Mouse (Mus musculus) limb, embryonic 13.5 days (tissue): ENCODE measurements around the gene Cdk6. TPM values are rescaled to one million over a fixed set of nuclear protein-coding genes. Genes with fewer than 3 reads are reported as not detected.
A peak's percentile ranks its signal among the peaks of the same experiment; 100 is the strongest.

Experiments
- ATAC-seq: fragments of 200-750 bp; cut with Nextera tagmentation; 2 replicates; pipeline ENCODE4 v1.8.0; 2017; ENCODE audit warnings: low read depth, moderate number of reproducible peaks, moderate TSS enrichment; ENCODE audit not compliant: low FRiP score
- H3K27ac ChIP-seq: fragments of 300-500 bp; sonication (generic); 2 replicates; pipeline ENCODE4 v1.5.1; 2015; ENCODE audit warnings: inconsistent platforms, mild to moderate bottlenecking, moderate library complexity
- H3K27me3 ChIP-seq: fragments of 300-500 bp; sonication (generic); 2 replicates; pipeline ENCODE4 v1.6.1; 2015; ENCODE audit warnings: mild to moderate bottlenecking, inconsistent platforms
- H3K36me3 ChIP-seq: fragments of 300-500 bp; sonication (generic); 2 replicates; pipeline ENCODE4 v1.6.1; 2015; ENCODE audit warnings: inconsistent platforms, mild to moderate bottlenecking, moderate library complexity
- H3K4me1 ChIP-seq: fragments of 300-500 bp; sonication (generic); 2 replicates; pipeline ENCODE4 v1.6.1; 2015; ENCODE audit warnings: inconsistent platforms
- H3K4me2 ChIP-seq: fragments of 300-500 bp; sonication (generic); replicated peaks from 2 replicates; pipeline ENCODE4 v1.6.1; 2015; ENCODE audit warnings: inconsistent platforms, mild to moderate bottlenecking, moderate library complexity
- H3K4me3 ChIP-seq: fragments of 300-500 bp; sonication (generic); 2 replicates; pipeline ENCODE4 v1.5.1; 2015; ENCODE audit warnings: moderate library complexity, mild to moderate bottlenecking, inconsistent platforms
- H3K9ac ChIP-seq: fragments of 300-500 bp; sonication (generic); 2 replicates; pipeline ENCODE4 v1.6.1; 2015; ENCODE audit warnings: mild to moderate bottlenecking, inconsistent platforms
- H3K9me3 ChIP-seq: fragments of 300-500 bp; sonication (generic); 2 replicates; pipeline ENCODE4 v1.6.1; 2016; ENCODE audit warnings: inconsistent platforms
- WGBS: fragments of 180-500 bp; shearing (Covaris S2); methylation state at CpG from one replicate; pipeline ENCODE4 v1.1.7; 2015; 5-methylcytosine and 5-hydroxymethylcytosine counted together
- polyA plus RNA-seq: library from polyadenylated mRNA; unstranded; fragments of >200 nt; fragmentation: Nextera tagmentation; extraction: Ambion mirVana; gene quantifications from 2 replicates; pipeline ENCODE4 v1.2.1, GENCODE M21; 2015

Cdk6 gene
- polyA plus RNA-seq, 1 experiment from 2014 or later: 27.7 TPM

GRCm38 (mm10) chr5:3538505-3539472 is 197.5 kb downstream of the Cdk6 start:
- ATAC-seq: no peak
- Histone ChIP-seq H3K4me2 (no peak overlapping the region), H3K36me3 (no peaks in the 10 kb centered on the region), H3K4me1 (no peaks in the 10 kb centered on the region; the same call in 1 of the 2 replicates), H3K27ac (no peak overlapping the region), H3K4me3 (no peak overlapping the region), H3K9me3 (no peaks in the 10 kb centered on the region), H3K9ac (no peak overlapping the region), H3K27me3 (no peaks in the 10 kb centered on the region)
- WGBS: 53% methylated on average over 11 of the region's 11 CpGs

DNA sequence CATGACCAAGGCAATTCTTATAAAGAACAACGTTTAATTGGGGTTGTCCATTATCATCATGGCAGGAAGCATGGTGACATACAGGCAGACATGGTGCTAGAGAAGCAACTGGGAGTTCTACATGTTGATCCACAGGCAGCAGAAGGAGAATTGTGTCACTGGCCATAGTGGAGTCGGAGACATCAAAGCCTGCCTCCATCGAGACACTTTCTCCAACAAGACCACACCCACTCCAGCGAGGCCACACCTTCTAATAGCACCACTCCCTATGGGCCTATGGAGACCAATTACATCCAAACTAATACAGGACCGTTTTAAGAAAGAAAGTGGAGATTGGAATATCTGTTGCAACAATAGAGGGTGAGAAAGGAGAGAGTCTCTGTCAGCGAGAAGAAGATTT is 200.6 kb downstream of the Cdk6 start:
- ATAC-seq: no peak
- H3K9me3 ChIP-seq: no peaks in the 10 kb centered on the region
- no peak overlapping the region for H3K4me2 ChIP-seq
- 79% methylated on average over 6 of the region's 6 CpGs for WGBS
- H3K27ac ChIP-seq: no peak overlapping the region
- H3K36me3 ChIP-seq: peaks cover 5% of the 10 kb centered on the region; the same call in 1 of the 2 replicates
- no peak overlapping the region for H3K9ac ChIP-seq
- H3K4me1 ChIP-seq: peaks cover 15% of the 10 kb centered on the region
- no peak overlapping the region for H3K4me3 ChIP-seq
- no peaks in the 10 kb centered on the region for H3K27me3 ChIP-seq

DNA sequence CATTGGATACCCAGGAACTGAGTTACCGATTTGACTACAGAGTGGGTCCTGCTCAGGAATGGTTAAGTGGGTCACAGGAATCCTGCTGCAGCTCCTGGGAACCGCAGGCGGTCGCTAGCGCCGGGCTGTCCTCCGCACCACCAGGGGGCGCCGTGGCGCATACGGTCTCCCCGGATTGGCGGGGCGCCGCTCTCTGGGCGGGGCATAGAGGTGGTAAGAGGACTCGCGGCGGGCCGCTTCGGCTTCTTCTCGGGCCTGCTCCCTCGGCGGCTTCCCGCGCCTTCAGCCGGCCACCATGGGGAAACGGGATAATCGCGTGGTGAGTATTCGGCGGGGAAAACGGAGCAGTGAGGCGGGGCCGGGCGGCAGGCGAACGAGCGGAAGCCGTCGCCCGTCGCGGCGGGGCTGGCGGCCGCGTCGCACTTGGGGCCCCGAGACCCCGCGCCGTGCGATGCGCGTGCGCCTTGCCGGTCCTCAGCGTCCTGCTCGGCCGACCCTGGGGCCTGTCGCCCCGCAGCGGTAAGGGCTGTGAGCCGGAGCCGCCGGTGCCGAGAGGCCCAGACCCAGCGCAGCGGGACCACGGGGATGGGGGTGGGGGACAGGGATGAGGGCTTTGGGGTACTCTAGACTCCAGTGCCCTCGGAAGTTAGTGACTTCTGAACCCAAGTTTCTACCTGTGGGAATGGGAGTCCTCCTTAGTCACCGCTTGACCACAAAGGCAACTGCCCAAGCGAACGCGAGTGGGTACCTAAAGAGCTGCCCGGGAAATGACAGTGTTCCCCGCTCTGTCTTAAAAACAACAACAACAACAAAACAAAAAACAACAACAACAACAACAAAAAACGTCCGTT is 202.6 kb downstream of the Cdk6 start, which contains the start of gene Fam133b:
Gene Fam133b (plus strand): TSS at position 205 of the 851 bp plus-strand sequence.
- Histone ChIP-seq H3K4me2 (peak within 1 kb of the TSS; percentile 75), H3K27ac (peak within 1 kb of the TSS; percentile 82), H3K4me1 (peaks cover 15% of the 10 kb centered on the region), H3K4me3 (peak within 1 kb of the TSS; percentile 90), H3K27me3 (no peaks in the 10 kb centered on the region), H3K9me3 (no peaks in the 10 kb centered on the region), H3K36me3 (peaks cover 9% of the 10 kb centered on the region; the same call in 1 of the 2 replicates), H3K9ac (peak within 1 kb of the TSS; percentile 83)
- WGBS: under 1% methylated on average over 80 of the region's 80 CpGs
- peak; percentile 94 for ATAC-seq

- H3K36me3 ChIP-seq: peaks cover 9% of the 10 kb centered on the region; the same call in 1 of the 2 replicates
- H3K4me2 ChIP-seq: peak overlapping the region; percentile 75
- no peaks in the 10 kb centered on the region for H3K27me3 ChIP-seq
- 11% methylated on average over 7 of the region's 7 CpGs for WGBS
- peak overlapping the region; percentile 90 for H3K4me3 ChIP-seq
- H3K4me1 ChIP-seq: peaks cover 15% of the 10 kb centered on the region
- peak overlapping the region; percentile 83 for H3K9ac ChIP-seq
- no peak overlapping the region for H3K27ac ChIP-seq
- H3K9me3 ChIP-seq: no peaks in the 10 kb centered on the region
- peak; percentile 25; the same call in 1 of the 2 replicates for ATAC-seq
Measured at GRCm38 (mm10) chr5:3544480-3544769, 203.1 kb downstream of the Cdk6 start.

DNA sequence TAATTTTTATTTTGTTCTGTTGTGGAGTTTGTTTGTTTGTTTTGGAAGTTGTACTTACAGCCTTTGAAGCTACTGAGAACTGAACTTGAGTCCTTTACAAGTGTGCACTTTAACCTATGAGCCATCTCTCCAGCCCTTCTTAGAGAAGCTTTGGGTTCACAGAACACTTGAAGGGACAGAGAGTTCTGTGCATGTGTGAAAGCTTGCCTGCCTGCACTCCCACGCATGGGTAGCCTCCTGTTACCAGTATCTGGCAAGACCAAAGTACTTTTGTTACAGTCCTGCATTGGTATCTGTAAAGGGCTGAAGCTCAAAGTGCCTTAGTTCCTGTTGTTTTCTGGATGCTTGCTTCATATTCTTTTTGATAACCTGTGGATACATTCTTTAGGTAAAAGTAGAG is 204.9 kb downstream of the Cdk6 start:
- Histone ChIP-seq H3K4me3 (no peak overlapping the region), H3K4me1 (peaks cover 15% of the 10 kb centered on the region), H3K27me3 (no peaks in the 10 kb centered on the region), H3K27ac (no peak overlapping the region), H3K9ac (no peak overlapping the region), H3K9me3 (no peaks in the 10 kb centered on the region), H3K36me3 (peaks cover 9% of the 10 kb centered on the region; the same call in 1 of the 2 replicates), H3K4me2 (no peak overlapping the region)
- no peak for ATAC-seq
- WGBS: 89% methylated on average over 1 of the region's 1 CpGs

DNA sequence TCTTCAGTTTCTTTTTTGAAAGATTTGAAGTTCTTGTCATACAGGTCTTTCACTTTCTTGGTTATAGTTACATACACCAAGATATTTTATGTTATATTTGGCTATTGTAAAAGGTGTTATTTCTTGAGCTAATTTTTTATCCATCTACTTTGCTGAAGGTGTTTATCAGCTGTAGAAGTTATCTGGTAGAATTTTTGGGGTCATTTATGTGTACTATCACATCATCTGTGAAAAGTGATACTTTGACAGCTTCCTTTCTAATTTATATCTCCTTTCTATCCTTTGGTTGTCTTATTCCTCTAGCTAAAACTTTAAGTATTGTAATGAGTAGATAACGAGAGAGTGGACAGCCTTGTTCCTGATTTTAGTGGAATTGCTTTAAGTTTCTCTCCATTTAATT is 210.2 kb downstream of the Cdk6 start:
- H3K4me2 ChIP-seq: no peak overlapping the region
- ATAC-seq: no peak
- H3K4me1 ChIP-seq: no peaks in the 10 kb centered on the region
- peaks cover 26% of the 10 kb centered on the region for H3K36me3 ChIP-seq
- H3K9me3 ChIP-seq: no peaks in the 10 kb centered on the region
- no peak overlapping the region for H3K9ac ChIP-seq
- no peak overlapping the region for H3K27ac ChIP-seq
- 98% methylated on average over 1 of the region's 1 CpGs for WGBS
- H3K27me3 ChIP-seq: no peaks in the 10 kb centered on the region
- H3K4me3 ChIP-seq: no peak overlapping the region

GRCm38 (mm10) chr5:3554198-3554597 is 212.9 kb downstream of the Cdk6 start:
- no peak overlapping the region for H3K4me3 ChIP-seq
- 90% methylated on average over 2 of the region's 2 CpGs for WGBS
- H3K9me3 ChIP-seq: no peaks in the 10 kb centered on the region
- no peak for ATAC-seq
- H3K9ac ChIP-seq: no peak overlapping the region
- H3K4me2 ChIP-seq: no peak overlapping the region
- no peaks in the 10 kb centered on the region for H3K4me1 ChIP-seq
- no peaks in the 10 kb centered on the region for H3K27me3 ChIP-seq
- H3K36me3 ChIP-seq: peaks cover 39% of the 10 kb centered on the region
- H3K27ac ChIP-seq: no peak overlapping the region

- WGBS: 93% methylated on average over 4 of the region's 4 CpGs
- peaks cover 89% of the 10 kb centered on the region for H3K36me3 ChIP-seq
Measured at GRCm38 (mm10) chr5:3571266-3571665, 230.0 kb downstream of the Cdk6 start, which contains the start of gene 1700109H08Rik. 1700109H08Rik (plus strand) TSS chr5:3571566.

DNA sequence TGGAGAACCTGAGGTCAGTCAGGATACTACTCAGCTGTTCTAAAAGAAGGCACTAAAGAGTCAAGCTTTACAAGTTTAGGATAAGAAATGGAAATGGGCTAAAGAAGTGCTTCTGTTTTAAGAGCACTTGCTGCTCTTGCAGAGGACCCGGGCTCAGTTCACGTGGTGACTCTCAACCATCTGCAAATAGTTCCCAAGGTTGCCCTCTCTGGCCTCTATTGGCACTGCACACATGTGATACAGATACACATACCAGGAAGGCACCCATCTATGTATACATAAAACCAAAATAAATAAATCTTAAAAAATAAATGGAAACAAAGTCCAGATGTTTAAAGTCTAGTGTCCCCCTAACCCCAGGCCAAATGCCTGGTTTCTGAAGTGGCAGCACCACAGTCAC is 233.5 kb downstream of the Cdk6 start:
- Histone ChIP-seq H3K9me3 (peaks cover 3% of the 10 kb centered on the region), H3K4me3 (no peak overlapping the region), H3K27ac (no peak overlapping the region), H3K36me3 (peaks cover 96% of the 10 kb centered on the region), H3K4me1 (no peaks in the 10 kb centered on the region), H3K4me2 (no peak overlapping the region), H3K27me3 (no peaks in the 10 kb centered on the region), H3K9ac (no peak overlapping the region)
- WGBS: 95% methylated on average over 2 of the region's 2 CpGs
- ATAC-seq: no peak

More at GRCm38 (mm10) chr5:3571266-3571665, 230.0 kb downstream of the Cdk6 start, which contains the start of gene 1700109H08Rik:
- Histone ChIP-seq H3K27ac (no peak within 1 kb of the TSS), H3K9me3 (peaks cover 3% of the 10 kb centered on the region), H3K4me2 (no peak within 1 kb of the TSS), H3K4me1 (no peaks in the 10 kb centered on the region), H3K9ac (no peak within 1 kb of the TSS), H3K4me3 (no peak within 1 kb of the TSS), H3K27me3 (no peaks in the 10 kb centered on the region)
- no peak for ATAC-seq

GRCm38 (mm10) chr5:3577939-3578338 is 236.7 kb downstream of the Cdk6 start:
- Histone ChIP-seq H3K36me3 (peaks cover 94% of the 10 kb centered on the region), H3K4me1 (no peaks in the 10 kb centered on the region), H3K4me2 (no peak overlapping the region), H3K27ac (no peak overlapping the region), H3K9me3 (peaks cover 3% of the 10 kb centered on the region), H3K4me3 (no peak overlapping the region), H3K27me3 (no peaks in the 10 kb centered on the region), H3K9ac (no peak overlapping the region)
- WGBS: 97% methylated on average over 2 of the region's 2 CpGs
- ATAC-seq: no peak

DNA sequence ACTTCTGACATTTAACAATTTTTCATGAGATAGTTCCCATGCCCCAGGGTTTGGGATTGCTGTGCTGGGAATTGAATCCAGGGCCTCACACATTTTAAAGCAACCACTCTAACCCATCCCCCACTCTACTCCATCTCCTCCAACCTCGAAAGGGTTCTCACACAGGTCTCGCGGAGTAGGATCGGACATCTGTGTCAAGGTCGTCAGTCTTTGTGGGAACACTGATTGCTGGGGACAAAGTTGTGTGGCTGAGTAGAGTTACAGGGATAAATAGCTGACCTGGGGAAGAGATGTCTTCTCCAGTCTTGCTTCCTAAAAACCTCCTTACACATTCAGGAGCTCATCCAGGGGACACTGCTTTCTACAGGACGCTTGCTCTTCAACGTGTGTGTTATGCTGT is 237.8 kb downstream of the Cdk6 start:
- peaks cover 3% of the 10 kb centered on the region for H3K9me3 ChIP-seq
- H3K4me3 ChIP-seq: no peak overlapping the region
- peaks cover 93% of the 10 kb centered on the region for H3K36me3 ChIP-seq
- WGBS: 92% methylated on average over 7 of the region's 7 CpGs
- no peaks in the 10 kb centered on the region for H3K4me1 ChIP-seq
- no peak overlapping the region for H3K9ac ChIP-seq
- H3K27me3 ChIP-seq: no peaks in the 10 kb centered on the region
- no peak overlapping the region for H3K4me2 ChIP-seq
- no peak for ATAC-seq
- no peak overlapping the region for H3K27ac ChIP-seq
